Mouse (Mus musculus) left cerebral cortex, postnatal 10 days (tissue): ENCODE measurements at regions not wholly inside any gene's neighbourhood (a gene's known extent, or its start where the extent isn't known, plus 50 kb on each side); places are given as distances from the start of the nearest gene placed in this dataset.
A peak's percentile ranks its signal among the peaks of the same experiment; 100 is the strongest.

Experiments
- DNase-seq, 2 experiments: peaks; one replicate each; pipeline ENCODE4 v3.0.0; 2021 to 2022; ENCODE audit warnings: low spot score in 2 of 2, mixed read lengths in 1 of 2; ENCODE audit errors: extremely low spot score in 1 of 2
- intact Hi-C: fragments of 180-260 bp; cut with DNase I; formaldehyde crosslinking; loops from one replicate; pipeline ENCODE4 v1.15.1; 2025

DNA sequence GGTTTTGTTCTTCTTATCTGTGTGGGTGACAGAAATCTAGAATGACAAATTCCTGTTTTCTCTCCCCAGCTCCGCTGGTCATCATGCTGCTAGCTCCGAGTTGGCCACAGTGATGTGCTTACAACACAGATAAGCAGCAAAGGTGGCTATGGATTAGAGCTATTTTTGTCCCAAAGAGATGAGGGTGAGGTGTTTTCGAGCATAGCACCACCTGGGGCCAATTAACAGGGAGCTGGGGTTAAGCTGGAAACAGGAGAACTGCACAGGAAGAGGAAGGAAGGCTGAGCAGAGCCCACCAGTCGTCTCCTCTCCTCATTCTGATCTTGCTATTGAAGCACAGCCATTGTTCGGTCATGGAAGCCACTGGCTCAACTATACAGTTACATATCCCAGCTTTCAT lies 92.3 kb upstream of the Map1b start:
- intact Hi-C loops = no loop called here
- no peak for DNase-seq

GRCm38 (mm10) chr13:99607208-99607607 lies 90.9 kb upstream of the Map1b start:
- DNase-seq = no peak
- intact Hi-C loops = no loop called here

GRCm38 (mm10) chr13:99606606-99606990 lies 90.3 kb upstream of the Map1b start:
- intact Hi-C loops = no loop called here
- no peak for DNase-seq

DNA sequence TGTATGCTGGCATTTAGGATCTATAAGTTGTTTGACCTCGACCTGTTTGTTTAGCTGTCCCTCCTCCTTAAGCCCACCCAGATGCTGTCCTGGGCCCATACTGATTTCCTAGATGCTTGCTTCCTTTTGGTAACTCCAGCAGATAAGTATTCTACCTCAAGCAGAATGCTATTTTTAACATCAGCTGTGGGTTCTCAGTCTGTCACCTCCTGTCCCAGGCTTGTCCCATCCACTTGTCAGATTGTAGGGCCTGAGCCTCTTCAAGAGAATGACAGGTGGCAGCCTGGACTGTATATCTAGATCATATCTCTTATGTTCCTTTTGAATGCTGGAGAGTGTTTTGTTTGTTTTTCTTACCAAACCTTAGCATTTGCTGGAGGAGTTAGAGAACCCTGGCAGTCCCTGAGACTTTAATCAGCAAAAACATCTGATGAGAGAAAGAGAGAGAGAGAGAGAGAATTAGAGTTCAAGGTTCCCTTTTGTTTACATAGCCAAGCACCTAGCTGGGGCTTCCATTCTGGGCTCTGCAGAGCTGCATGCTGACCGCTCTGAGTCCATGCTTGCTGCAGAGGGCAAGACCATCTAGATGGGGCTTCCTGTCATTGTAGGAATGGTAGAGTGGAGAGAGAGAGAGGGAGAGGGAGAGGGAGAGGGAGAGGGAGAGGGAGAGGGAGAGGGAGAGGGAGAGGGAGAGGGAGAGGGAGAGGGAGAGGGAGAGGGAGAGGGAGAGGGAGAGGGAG lies 89.7 kb upstream of the Map1b start:
- intact Hi-C loops = no loop called here
- no peak for DNase-seq

- intact Hi-C loops = no loop called here
- no peak for DNase-seq
Observed at GRCm38 (mm10) chr13:99597891-99598290, 81.6 kb upstream of the Map1b start.

DNA sequence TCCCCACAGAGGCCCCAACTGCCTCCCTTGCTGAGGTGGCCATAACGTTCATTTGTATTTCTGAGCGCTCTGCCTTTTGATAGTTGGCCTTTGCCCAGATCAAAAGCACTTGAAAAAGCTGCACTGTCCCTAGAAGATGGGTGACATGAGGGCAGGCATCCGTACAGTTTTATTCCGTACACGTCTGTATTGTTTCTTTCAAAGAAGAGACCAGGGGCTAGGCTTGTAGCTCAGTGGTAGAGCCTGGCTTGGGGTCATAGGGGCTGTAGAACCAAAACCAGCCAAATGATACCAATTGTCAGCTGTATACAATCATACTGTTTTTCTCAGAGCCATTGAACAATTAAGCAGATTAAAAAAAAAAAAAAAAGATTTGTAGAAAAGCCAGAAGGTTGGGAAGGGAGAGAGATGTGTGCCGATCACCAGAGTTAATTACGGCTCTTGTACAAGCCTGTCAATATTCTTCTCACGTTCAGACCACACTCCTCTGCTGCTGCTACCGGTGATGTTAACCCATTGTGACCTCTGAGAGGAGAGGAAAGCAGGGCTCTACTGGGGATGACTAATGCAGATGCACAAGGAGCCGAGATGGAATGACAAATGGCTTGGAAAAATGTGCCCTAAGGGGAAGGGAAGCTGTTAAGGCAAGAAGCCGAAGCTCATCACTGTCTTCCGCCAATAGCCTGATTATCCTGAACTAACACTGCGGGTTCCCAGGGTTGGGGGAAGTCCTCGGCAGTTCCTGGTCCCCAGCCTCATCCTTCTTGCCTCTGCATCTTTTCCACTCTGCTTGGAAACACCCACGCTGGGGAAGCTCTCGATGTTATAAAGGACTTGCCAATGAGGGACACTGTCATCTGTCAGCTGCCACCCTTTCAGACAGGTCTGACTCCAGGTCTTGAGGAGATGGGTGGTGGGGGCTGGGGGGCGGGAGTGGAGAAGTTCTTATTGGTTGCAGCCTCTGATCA lies 77.8 kb upstream of the Map1b start:
- DNase-seq = no peak
- intact Hi-C loops = no loop called here

- intact Hi-C loops = no loop called here
- DNase-seq = no peak
Observed at GRCm38 (mm10) chr13:99593243-99593635, 76.9 kb upstream of the Map1b start.

DNA sequence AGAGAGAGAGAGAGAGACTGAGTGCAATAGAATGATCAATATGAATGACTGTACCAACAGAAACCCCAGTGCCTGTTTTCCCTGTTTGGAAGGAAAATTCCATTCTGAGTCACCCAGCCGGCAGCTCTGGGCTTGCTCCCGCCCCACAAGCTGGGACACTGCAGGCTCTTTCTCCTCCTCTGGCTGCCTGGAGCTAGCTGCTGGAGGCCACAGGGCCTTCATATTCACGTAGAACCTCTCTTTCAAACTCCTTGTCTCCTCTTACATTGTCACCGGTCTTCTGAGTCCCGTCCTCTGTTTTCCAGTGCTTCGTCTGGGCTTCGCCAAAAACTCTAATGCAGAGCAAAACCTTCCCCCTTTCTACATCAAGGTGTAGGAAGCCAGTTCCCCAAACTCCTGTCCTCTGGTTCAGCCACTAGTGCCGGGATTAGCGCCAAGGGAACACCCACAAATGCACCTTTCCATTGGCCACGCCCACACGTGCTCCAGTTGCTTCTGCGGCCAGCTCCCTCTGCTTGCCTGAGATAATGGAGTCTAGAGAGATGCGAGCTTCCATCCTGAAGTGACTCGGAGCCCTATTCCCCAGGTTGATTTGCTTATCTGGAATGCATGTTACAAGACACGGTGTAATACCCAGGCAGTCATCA lies 76.4 kb upstream of the Map1b start:
- DNase-seq = peak in 1 of 2 experiments; percentile 37
- intact Hi-C loops = no loop called here

DNA sequence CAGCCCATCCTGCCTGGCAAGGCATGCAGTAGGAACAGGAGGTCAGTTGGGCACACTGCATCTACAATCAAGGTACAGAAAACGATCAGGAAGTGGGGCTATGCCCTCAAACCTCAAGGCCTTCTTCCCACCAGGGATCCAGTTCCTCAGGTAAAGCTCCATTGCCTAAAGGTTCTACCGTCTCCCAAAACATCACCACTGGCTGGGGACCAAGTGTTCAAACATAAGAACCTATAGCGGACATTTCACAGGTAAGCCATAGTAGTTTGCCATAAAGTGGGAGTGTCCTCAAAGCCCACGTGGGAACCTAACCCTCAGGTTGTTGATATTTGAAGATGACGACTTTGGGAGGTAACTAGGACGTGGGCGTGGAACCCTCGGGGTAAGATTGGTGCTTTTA lies 72.3 kb upstream of the Map1b start:
- intact Hi-C loops = no loop called here
- no peak for DNase-seq

GRCm38 (mm10) chr13:99583841-99584240 lies 67.5 kb upstream of the Map1b start:
- intact Hi-C loops = no loop called here
- DNase-seq = no peak

GRCm38 (mm10) chr13:99580296-99580695 lies 64.0 kb upstream of the Map1b start:
- DNase-seq = no peak
- intact Hi-C loops = no loop called here

- DNase-seq = no peak
- intact Hi-C loops = no loop called here
Observed at GRCm38 (mm10) chr13:99579596-99580175, 63.3 kb upstream of the Map1b start.

DNA sequence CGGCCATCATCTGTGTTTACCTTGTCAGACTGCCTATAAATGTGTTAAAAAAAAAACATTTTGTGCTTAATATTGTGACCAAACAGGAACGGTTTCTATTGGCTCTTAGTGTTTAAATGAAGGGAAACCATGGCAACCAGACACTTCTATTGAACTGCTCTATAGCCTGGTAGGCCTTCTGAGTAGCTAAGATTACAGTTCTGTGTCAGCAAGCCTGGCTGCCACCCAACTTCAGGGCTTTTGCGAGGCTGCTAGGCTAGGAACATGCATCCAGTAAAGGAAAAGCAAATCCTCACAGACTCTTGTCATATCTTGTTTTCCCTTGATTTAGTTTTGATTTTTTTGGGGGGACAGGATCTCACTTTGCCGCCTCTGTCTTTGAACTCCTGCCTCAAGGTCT lies 61.3 kb upstream of the Map1b start:
- intact Hi-C loops = no loop called here
- DNase-seq = peak in 1 of 2 experiments; percentile 33

DNA sequence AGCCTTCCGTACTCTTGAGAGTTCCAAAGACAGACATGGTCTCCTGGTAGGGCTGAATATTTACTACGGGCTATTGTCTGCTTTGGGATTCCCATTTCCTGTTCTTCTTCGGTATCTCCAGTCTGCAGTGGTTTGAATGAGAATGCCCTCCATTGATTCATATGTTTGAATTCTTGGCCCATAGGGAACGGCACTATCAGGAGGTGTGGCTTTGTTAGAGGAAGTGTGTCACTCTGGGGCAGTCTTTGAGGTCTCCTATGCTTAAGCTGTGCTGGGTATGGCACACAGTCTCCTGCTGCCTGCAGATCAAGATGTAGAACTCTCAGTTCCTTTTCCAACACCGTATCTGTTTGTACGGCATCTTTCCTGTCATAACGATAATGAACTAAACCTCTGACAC lies 56.7 kb upstream of the Map1b start:
- intact Hi-C loops = no loop called here
- DNase-seq = no peak

- DNase-seq = no peak
Observed at GRCm38 (mm10) chr13:99572381-99572780, 56.0 kb upstream of the Map1b start.

More at GRCm38 (mm10) chr13:99572381-99572780, 56.0 kb upstream of the Map1b start:
- intact Hi-C loops = no loop called here
